Mouse (Mus musculus) frontal cortex, adult (tissue): ENCODE measurements around the gene Ufc1.

Experiments used
- ATAC-seq: cut with Nextera tagmentation; 2 replicates; pipeline ENCODE4 v1.9.2; 2017; ENCODE audit warnings: mild to moderate bottlenecking, moderate library complexity, mixed read lengths; ENCODE audit not compliant: low TSS enrichment

The Ufc1 gene

DNA sequence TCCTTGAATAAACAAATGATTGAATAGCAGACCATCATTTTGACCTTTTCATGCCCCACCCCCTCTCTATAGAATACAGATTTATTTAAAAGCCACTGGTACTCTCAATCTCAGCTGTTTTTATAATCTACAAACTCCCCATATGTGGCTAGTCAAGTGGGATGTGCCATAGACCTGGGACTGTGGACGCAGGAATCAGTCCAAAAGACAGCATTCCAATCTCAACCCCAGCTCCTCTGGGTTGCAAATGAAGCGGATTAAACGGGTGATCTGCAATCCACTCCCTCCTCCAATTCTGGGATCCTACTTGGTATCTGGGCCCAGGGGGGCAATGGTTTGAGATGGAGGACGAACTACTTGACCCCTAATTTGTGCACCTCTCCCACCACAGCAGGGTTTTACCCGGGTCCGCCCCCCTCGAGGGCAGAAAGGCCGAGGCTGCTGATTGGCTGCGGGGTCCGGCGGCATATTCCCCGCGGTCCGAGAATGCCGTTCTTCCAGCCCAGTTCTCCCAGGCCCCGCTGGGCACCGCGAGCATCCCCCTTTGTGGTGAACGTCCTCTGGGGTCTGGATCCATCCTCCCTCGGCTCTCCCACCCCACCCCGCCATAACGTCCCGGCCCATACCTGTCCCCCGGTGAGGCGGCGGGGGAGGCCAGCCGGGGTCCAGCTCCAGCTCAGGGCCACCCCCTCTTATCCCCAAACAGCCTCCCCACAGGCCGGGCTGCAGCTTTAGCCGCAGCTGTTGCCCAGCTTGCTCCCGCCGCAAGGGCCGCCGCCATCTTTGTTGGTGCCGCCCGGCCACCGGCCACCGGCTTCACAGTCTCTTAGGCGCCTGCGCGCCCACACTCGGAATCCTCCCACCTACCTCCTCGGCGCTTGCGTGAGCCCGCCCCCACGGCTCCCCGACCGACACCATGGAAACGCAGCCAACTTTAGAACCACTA lies 7.4 kb downstream of the Ufc1 start, which contains the start of gene Usp21:
Usp21 (minus strand) TSS at position 856 of the 946 bp plus-strand sequence.
- peak; percentile 90 for ATAC-seq

DNA sequence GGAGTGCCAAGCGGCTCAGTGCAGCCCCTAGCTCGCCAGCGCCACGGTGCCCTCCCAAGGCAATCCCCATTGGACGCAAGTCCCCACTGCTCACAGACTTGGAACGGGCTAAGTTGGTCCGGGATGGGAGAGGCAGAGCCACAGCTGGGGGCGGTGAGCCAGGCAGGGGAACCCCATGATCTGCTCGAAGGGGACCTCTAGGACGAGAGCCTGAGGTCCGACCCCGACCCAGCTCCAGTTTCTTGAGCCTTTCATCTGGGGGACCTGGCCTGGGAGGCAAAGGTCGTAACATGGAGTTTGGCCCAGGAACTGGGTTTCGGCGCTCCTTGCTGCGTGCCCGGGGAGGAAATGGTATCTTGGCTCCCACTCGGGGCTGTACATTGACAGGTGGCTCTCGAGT lies 8.3 kb downstream of the Ufc1 start:
- ATAC-seq = no peak

DNA sequence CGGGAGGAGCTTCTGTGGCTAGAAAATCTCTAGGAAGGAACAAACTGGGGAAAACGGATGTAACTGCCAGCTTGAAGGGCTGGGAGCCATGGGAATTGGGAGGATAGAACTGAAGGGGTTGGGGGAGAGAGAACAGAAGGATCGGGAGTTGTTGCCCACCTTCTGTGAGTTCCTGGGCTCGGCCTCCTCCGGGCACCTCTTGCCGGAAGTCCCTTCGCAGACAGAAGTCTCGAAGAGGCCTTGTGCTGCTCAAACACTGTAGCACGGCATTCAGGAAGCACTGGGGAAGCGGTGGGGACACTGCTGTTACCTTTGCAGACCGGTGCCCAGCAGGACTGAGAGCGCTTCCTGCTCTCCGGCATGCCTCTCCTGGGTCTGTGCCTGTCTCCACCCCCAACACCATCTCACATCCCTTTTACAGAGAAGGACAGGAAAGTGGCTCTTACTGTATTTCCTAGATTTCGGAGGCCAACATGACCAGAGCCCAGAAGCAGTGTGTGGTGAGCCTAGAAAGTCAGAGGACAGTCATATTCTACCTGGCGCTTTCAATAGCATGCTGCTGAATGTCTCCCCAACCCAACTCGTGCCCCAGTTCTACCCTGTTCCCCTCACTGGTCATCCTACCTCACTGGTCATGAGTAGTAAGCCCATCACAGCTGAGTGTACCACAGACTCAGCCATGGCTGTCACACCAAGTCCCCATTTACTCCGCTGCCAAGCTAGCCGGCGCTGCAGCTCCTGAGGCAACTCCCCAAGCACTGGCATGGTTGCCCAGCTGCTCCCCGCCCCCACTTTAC lies 9.5 kb downstream of the Ufc1 start:
- ATAC-seq = no peak

DNA sequence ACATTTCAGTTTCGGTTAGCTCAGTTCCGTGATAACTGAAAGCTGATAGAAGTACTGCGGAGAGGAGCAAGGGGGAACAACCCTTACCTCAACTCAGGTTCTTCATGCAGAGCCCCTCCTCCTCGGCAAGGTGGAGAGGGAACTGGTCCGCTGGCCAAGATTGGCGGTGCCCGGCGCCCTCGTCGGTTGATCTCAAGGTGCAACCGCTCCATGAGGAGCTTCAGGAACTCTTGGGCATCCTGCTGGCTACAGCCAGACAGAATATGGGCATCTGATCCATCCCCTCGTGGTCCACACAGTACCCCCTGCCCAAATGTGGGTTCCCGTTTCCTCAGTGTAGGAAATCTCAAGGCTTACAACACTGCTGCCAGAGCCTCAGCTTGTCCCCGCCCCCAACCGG lies 10.3 kb downstream of the Ufc1 start:
- no peak for ATAC-seq

DNA sequence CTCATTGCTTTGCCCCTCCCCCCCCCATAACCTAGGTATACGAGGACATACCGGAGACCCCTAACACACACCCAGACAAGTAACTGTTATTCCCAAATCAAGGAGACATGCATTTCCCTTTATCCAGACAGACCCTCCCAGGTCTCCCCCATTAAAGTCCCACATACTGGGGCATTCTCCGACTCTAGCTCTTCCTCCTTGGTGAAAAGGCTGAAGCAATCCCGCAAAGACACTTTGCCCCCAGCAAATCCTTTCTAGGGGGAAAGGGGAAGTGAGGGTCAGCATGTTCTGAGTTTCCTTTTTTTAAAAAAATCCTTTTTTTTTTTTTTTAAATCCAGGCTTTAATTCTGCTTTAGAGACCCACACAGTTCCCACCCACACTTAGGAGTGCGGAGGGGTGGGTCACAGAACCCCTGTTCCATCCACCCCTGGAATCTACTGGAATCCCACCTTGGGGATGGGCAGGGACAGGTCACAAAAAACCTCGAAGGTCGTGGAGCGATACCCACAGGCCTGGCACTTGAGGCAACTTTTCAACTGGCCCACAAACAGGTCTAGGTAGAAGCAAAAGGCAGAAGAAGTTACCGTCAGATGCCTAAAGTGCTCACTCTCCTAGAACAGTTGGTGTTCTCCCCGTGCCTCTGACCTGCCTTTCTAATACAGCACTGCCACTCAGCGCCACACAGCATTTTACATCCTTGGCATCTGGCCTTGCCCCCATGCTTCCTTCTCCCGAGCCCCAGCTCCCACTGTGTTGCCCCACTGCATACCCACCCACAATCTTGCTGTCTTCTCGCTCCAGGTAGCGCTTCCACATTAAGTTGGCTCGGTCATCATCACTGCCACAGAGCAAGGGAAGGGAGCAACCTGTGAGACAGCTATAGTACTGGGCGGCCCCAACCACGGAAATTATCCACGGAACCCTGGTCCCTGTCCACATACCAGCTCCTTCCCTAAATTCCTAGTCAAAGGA lies 11.3 kb downstream of the Ufc1 start:
- no peak for ATAC-seq

DNA sequence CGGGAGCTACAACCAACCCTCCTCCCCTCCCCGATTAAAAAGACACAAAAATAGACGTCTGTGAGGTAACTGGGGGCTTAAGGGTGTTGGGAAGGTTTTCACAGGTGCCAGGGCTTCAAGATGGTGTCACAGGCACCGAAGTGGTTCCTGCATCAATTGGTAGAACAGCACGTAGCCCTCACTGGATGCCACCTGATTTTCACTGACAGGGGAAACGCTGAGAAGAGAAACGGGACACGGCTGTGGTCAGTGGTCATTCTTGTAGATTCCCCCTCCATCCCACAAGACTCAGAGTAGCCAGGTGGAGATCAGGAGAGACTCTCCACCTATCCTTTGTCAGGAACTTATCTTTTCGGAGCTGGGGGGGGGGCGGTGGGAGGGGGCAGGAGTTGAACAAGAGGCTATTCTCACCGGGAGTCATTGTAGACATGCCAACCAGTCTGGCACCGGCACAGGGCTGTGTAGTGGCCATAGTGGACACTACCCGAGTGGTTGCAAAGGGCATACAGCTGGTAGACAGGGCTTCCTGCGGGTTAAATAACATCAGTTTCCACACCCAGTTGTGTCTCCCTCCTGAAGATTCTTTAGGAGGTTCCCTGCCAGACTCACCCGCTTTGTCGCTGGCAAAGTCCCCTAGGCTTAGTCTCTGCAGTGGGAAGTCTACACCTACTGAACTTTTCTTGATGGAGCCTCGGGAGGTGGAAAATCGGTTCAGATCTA lies 12.6 kb downstream of the Ufc1 start:
- no peak for ATAC-seq

DNA sequence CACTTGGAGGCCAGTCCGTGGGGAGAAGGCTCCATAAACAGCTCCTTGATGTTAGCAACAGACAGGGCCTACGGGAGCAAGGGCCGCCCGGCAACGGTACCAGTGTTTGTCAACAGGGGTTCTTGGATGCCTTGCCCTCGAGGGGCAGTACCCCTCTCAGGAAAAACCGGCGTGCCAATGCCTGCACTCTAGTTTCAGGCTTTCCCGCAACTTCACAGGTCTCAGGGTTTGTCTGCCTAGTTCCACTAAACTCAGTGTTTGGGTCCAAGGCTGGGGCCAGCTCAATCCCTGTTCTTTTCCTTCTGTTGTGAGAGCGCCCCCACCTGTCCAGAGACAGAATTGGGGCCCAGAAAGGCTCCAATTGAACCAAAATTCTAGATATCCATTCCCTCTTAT lies 13.3 kb downstream of the Ufc1 start:
- peak; percentile 42 for ATAC-seq

DNA sequence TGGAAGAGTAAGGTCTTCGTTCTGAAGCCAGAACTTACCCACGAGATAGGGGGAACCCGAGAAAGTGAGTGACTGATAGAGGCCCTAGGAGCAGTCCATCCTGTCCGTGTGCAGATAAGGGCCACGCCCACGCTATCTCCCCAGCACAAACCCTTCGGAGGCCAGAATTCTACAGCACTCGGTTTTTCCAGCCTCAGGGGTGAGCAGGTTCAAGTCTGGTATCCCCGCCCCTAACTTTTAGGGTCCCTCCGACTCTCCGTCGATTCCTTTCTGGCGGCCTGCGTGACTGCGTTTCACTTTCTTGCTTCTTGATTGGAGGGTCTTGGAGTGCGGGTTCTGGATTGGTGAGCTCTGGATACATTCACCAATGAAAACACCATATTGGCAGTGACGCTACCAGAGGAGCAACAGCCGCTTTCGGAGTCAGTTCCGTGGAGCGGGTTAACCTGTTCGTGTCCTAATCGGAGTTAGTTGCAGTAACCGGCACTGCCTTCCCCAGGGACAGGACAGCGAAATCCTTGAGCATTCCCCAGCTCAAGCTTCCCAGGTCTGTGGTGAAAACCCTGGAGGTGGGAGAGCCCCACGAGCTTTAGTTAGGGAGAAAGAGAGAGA lies 13.8 kb downstream of the Ufc1 start, which contains the start of gene Ppox:
Ppox (minus strand) TSS at position 271 of the 612 bp plus-strand sequence.
- ATAC-seq = peak; percentile 93

DNA sequence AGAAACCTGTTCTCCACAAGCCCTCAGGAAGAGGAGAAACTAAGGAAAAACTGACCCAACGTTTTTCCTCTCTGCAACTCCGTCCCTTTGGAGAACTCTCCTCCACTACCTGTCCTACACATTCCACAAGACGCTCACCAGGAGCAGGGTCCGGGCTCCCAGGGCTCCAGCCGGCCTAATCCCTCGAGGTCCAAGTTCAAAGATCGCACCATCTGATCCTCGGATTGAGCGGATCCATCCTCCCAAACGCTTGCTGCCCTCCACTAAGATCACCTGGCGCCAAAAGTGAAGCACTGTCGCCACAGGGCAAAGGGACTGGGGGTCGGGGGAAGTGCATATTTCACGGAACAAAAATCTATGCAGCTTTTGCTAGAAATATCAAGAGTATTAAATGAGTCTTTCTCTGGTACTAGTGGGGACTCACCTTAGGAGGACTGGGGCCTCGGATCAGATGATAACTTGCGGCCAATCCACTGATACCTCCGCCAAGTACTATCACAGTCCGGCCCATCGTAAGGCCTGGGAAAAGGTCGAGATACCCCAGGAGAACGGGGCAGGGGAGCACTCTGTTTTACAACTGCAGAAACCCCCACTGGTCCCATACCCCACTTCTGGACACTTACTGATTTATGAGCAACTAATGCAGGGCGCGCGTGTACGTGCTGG lies 14.4 kb downstream of the Ufc1 start:
- ATAC-seq = no peak

DNA sequence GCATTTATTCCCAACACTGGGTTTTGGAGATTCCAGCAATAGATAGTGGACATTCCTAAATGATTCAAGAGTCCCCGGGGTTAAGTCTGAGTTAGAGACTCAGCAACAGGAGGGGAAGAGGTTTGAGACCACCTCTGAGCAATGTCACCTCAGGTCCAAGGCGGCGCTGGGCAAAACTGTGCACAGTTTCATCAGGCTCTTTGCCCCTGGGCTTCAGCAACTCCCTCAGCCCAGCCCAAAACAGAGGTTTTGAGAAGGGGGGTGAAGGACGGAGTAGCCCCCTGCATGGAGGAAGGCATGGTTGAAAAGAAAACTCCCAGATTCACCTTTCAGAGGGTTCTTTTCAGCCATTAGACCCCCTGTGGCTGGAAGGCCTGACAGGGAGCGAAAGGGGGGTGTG lies 15.1 kb downstream of the Ufc1 start:
- no peak for ATAC-seq

DNA sequence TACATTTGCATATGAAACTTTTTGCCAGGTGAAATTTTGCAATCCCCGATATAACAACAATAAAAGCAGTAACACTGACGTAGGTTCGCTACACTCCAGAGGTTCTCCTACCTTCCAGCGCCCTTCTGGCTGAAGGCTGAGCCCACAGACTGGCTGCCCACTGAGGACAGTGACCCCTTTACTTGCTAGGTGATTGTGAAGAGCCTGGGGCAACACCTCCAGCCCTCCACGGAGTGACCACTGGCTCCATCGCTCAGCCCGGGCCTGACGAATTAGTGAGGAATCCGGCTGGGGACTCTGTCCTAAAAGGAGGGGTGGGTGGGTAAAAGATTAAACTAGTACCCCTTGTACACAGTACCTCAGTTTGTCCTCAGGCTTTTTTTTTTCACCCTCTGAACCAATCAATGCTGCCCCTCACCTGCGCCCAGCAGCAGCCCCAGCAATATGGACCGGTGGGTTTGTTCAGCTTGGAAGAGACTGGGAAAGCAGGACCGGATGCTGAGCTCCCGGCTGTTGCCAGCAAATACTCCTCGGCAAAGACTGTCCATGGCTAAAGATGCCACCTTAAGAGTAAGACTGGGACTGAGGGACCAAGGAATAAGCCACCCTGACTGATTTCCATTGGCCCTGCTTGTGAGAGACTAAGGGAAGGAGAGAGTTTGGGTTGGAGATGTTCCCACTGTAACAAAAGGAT lies 15.7 kb downstream of the Ufc1 start:
- ATAC-seq = no peak

DNA sequence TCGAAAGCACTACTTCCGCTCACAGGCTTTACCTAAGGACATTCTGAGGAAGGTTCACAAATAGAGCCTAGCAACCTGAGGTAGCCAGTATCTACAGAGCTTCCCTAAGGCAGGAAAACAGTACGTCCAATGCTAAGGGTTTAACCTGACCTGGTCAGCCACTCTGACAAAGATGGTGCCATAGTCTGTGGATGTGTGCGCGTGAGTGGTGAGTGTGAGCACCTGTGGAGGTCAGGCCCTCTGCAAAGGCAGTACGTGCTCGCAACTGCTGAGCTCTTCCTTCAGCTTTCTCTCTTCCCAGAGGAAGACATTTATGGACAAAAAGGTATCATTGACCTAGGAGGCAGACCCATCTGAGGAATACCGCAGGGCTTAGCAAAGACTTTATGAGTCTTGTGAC lies 16.4 kb downstream of the Ufc1 start:
- no peak for ATAC-seq

DNA sequence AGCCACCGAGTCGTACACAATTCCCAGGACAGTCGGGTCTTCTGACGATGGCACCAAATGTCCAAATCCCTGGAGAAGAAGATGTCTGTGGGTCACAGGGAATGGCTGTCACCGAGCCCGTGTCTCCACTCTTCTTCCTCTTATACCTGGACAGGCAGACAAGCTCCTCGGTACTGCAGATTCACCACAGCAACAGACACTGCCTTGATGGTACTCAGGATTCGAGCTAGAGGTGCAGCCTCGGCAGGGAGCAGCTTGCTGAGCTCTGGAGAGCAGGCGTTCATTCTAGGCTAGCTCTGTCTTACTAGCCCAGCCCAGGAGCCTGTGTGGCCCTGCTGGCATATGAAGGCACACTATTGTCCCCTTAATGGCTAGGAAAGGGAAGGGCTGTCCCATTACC lies 17.1 kb downstream of the Ufc1 start:
- ATAC-seq = no peak

DNA sequence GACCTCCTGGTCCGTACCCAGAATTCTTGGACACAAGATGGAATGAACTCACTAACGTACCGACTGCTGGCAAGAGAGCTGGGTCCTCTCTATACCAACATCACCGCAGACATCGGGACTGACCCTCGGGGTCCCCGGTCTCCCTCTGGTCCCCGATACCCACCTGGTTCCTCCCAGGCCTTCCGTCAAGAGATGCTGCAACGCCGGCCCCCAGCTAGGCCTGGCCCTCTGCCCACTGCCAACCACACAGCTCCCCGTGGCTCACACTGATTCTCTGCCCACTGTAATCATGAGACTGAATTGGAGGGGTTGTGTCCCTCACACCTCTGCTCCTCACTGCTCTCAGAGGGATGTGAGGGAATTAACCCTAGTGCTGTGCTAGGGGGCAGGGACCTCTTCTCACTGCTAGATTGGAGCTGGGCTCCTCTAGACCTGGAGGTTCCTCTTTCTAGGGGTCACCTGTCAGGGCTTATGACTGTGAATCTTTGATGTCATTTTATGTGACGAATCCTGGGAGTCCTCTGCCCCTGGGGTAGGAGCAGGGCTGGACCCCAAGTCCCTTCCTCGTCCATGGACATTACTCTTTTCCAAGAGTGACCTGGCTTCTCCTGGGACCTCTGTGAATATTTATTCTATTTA lies 18.6 kb downstream of the Ufc1 start:
- ATAC-seq = no peak

DNA sequence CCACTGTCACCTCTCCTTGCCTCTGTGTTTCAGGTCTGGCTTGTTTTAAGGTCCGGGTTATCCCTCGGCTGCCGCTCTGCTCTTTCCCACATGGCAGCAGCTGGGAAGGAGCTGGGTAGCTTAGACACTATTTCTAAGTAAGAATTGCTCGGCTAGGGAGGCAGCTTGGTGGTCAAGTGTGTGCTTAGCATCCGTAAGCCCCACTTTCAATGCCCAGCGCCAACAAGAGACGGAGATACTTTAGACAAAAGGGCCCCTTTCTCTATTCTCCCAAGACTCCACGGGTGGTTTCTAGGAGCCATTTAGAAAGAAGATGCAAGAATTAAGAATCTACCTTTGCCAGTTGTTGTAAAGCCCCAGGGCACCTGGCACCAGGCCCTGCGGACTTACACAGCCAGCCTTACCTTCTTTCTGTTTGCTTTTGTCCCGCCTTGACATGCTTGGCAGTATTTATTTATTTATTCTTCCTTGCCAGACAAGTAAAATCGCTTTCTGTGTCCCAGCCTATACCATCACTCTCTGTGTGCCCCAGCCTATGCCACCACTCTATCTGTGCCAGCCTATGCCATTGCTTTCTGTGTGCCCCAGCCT lies 19.6 kb downstream of the Ufc1 start:
- ATAC-seq = no peak

DNA sequence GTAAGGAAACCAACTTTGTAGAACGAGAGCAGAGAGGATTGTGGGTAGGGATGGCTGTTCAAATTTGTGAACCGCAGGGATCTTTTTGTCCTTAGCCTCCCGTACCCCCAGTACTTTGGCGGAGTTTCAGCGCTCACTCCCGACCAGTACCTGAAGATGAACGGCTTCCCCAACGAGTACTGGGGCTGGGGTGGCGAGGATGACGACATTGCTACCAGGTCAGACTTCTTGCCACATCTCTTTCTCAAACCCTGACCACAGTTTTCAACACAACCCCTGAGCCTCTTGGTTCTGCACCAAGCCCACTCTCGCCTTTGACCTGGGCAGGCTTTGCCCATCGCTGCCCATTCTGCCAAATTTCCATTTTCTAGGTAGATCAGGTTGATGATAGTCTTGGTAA lies 20.7 kb downstream of the Ufc1 start:
- ATAC-seq = no peak

DNA sequence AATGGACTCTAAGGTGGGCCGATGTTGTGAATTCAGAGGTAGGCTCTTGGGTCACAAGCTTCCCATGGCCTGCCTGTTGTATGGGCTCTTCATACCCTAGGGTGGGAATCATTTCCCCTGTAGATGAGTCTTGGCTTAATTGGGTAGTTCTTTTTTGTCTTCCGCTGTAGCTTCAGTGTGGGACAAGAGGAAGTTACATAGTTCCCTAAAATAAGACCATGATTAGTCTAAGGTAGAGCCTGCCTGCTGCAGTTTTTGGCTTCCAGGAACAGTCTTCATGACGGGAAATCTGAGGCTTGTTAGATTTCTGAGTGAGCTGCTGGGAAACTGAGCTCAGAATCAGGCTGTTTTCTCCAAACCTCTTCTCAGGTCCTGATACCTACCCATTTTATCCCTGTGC lies 22.7 kb downstream of the Ufc1 start:
- ATAC-seq = no peak

DNA sequence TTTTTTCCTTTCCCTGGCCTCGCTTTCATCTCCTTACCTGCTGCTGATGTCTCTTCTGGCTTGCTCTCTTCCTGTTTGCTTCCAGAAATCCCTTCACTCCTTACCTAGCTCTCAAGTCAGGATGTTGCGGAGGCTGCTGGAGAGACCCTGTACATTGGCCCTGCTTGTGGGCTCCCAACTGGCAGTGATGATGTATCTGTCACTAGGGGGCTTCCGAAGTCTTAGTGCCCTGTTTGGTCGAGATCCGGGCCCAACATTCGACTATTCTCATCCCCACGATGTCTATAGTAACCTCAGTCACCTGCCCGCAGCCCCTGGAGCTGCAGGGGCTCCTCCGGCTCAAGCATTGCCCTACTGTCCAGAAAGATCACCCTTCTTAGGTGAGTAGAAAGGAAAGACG lies 23.2 kb downstream of the Ufc1 start:
- ATAC-seq = no peak
